Mouse (Mus musculus) left cerebral cortex, postnatal 4 days (tissue): Measurements from ENCODE around the gene Fgfrl1. TPM values are rescaled to one million over a fixed set of nuclear protein-coding genes. Genes with fewer than 3 reads are reported as not detected.
A peak's percentile ranks its signal among the peaks of the same experiment; 100 is the strongest.

Experiments used
- DNase-seq: peaks from one replicate; pipeline ENCODE4 v3.0.0-alpha.2; 2022
- intact Hi-C: fragments of 180-260 bp; cut with DNase I; formaldehyde crosslinking; loops from one replicate; pipeline ENCODE4 v1.15.1; 2025
- total RNA-seq, 2 experiments: library from RNA; stranded (reverse); gene quantifications; 2 replicates each; pipeline ENCODE4 v1.2.3; 2021

Fgfrl1 gene
- total RNA-seq, 2 experiments from 2014 or later = 17.3 to 17.6 TPM

GRCm38 (mm10) chr5:108696542-108696941 lies 4.4 kb downstream of the Fgfrl1 start:
- intact Hi-C loops = no loop called here
- no peak for DNase-seq

- intact Hi-C loops = no loop called here
- DNase-seq = peak; percentile 56
Observed at GRCm38 (mm10) chr5:108697341-108697753, 5.2 kb downstream of the Fgfrl1 start.

GRCm38 (mm10) chr5:108700346-108700745 lies 8.2 kb downstream of the Fgfrl1 start:
- DNase-seq = no peak
- intact Hi-C loops = no loop called here

GRCm38 (mm10) chr5:108701341-108702021 lies 9.3 kb downstream of the Fgfrl1 start:
- intact Hi-C loops = no loop called here
- no peak for DNase-seq

- intact Hi-C loops = no loop called here
- no peak for DNase-seq
Observed at GRCm38 (mm10) chr5:108703754-108704626, 11.8 kb downstream of the Fgfrl1 start.

- no peak for DNase-seq
- intact Hi-C loops = no loop called here
Observed at GRCm38 (mm10) chr5:108707758-108708157, 15.6 kb downstream of the Fgfrl1 start.

- DNase-seq = no peak
- intact Hi-C loops = no loop called here
Observed at GRCm38 (mm10) chr5:108708419-108708818, 16.2 kb downstream of the Fgfrl1 start.

GRCm38 (mm10) chr5:108708981-108709731 lies 17.0 kb downstream of the Fgfrl1 start:
- DNase-seq = no peak
- intact Hi-C loops = no loop called here

GRCm38 (mm10) chr5:108711968-108712367 lies 19.8 kb downstream of the Fgfrl1 start:
- DNase-seq = no peak
- intact Hi-C loops = no loop called here

GRCm38 (mm10) chr5:108713096-108713495 lies 20.9 kb downstream of the Fgfrl1 start:
- intact Hi-C loops = no loop called here

GRCm38 (mm10) chr5:108713691-108714090 lies 21.5 kb downstream of the Fgfrl1 start:
- DNase-seq = no peak
- intact Hi-C loops = no loop called here

More at GRCm38 (mm10) chr5:108713096-108713495, 20.9 kb downstream of the Fgfrl1 start:
- no peak for DNase-seq

- intact Hi-C loops = no loop called here
- peak; percentile 60 for DNase-seq
Observed at GRCm38 (mm10) chr5:108714149-108714548, 22.0 kb downstream of the Fgfrl1 start.

GRCm38 (mm10) chr5:108715974-108716373 lies 23.8 kb downstream of the Fgfrl1 start:
- intact Hi-C loops = no loop called here
- DNase-seq = no peak

GRCm38 (mm10) chr5:108718051-108718450 lies 25.9 kb downstream of the Fgfrl1 start:
- intact Hi-C loops = no loop called here
- DNase-seq = peak; percentile 70

- intact Hi-C loops = no loop called here
Observed at GRCm38 (mm10) chr5:108719761-108720160, 27.6 kb downstream of the Fgfrl1 start.

GRCm38 (mm10) chr5:108724006-108724405 lies 31.8 kb downstream of the Fgfrl1 start:
- intact Hi-C loops = no loop called here
- DNase-seq = no peak

More at GRCm38 (mm10) chr5:108719761-108720160, 27.6 kb downstream of the Fgfrl1 start:
- no peak for DNase-seq

- intact Hi-C loops = no loop called here
- peak; percentile 80 for DNase-seq
Observed at GRCm38 (mm10) chr5:108726557-108727248, 34.5 kb downstream of the Fgfrl1 start.

GRCm38 (mm10) chr5:108727425-108727824 lies 35.2 kb downstream of the Fgfrl1 start:
- no peak for DNase-seq
- intact Hi-C loops = no loop called here

- DNase-seq = no peak
- intact Hi-C loops = no loop called here
Observed at GRCm38 (mm10) chr5:108741844-108742243, 49.7 kb downstream of the Fgfrl1 start.

GRCm38 (mm10) chr5:108742596-108742995 lies 50.4 kb downstream of the Fgfrl1 start:
- DNase-seq = no peak
- intact Hi-C loops = no loop called here
